Mouse (Mus musculus) large intestine, adult 2 months (tissue): Measurements from ENCODE around the gene Gsdma2. TPM values are rescaled to one million over a fixed set of nuclear protein-coding genes. Genes with fewer than 3 reads are reported as not detected.
"Not testable (repeated sequence)": the region's sequence is repeated elsewhere in the genome, so short reads cannot be mapped to it uniquely, and the experiment has no call there.

Experiments used
- DNase-seq: peaks from one replicate; pipeline ENCODE4 v3.0.0-alpha.2; 2012; ENCODE audit warnings: low read depth, low spot score
- WGBS: fragments of 180-500 bp; shearing (Covaris S2); methylation state at CpG from one replicate; pipeline ENCODE4 v1.1.7; 2018; 5-methylcytosine and 5-hydroxymethylcytosine counted together
- polyA plus RNA-seq: library from polyadenylated mRNA; depleted of rRNA; stranded (reverse); fragments of >200 nt; gene quantifications from 2 replicates; pipeline ENCODE4 v1.2.3, GENCODE M21; 2012; rRNA removed

The Gsdma2 gene
- polyA plus RNA-seq = 0.89 and 1.8 TPM in 2 replicates

GRCm38 (mm10) chr11:98646459-98646858 lies at the start of gene Gsdma2:
Gene Gsdma2, plus strand, starts transcription at chr11:98646759.
- no peak for DNase-seq
- 28% methylated on average over 2 of the region's 2 CpGs for WGBS

- 24% methylated on average over 6 of the region's 6 CpGs for WGBS
- DNase-seq = no peak
Measured at GRCm38 (mm10) chr11:98597363-98597762, 49.2 kb upstream of the Gsdma2 start.

GRCm38 (mm10) chr11:98597991-98598390 lies 48.6 kb upstream of the Gsdma2 start, which contains the start of gene Lrrc3c:
Gene Lrrc3c, plus strand, starts transcription at chr11:98598291.
- DNase-seq = no peak
- WGBS = 72% methylated on average over 8 of the region's 8 CpGs

GRCm38 (mm10) chr11:98598851-98599290 lies 47.7 kb upstream of the Gsdma2 start:
- 41% methylated on average over 18 of the region's 18 CpGs for WGBS
- DNase-seq = no peak

GRCm38 (mm10) chr11:98599291-98599690 lies 47.3 kb upstream of the Gsdma2 start:
- no peak for DNase-seq
- 28% methylated on average over 18 of the region's 18 CpGs for WGBS

- 4% methylated on average over 20 of the region's 20 CpGs for whole genome bisulfite sequencing
- no peak for DNase-seq
Measured at GRCm38 (mm10) chr11:98602090-98602690, 44.4 kb upstream of the Gsdma2 start.

GRCm38 (mm10) chr11:98603953-98604352 lies 42.6 kb upstream of the Gsdma2 start:
- 68% methylated on average over 2 of the region's 2 CpGs for WGBS
- DNase-seq = no peak

- 63% methylated on average over 6 of the region's 6 CpGs for WGBS
- DNase-seq = not testable (repeated sequence)
Measured at GRCm38 (mm10) chr11:98604911-98605310, 41.6 kb upstream of the Gsdma2 start.

- DNase-seq = no peak
Measured at GRCm38 (mm10) chr11:98606763-98607162, 39.8 kb upstream of the Gsdma2 start.

GRCm38 (mm10) chr11:98620791-98621190 lies 25.8 kb upstream of the Gsdma2 start:
- WGBS = 93% methylated on average over 13 of the region's 13 CpGs
- no peak for DNase-seq

More at GRCm38 (mm10) chr11:98606763-98607162, 39.8 kb upstream of the Gsdma2 start:
- WGBS = 9% methylated on average over 3 of the region's 3 CpGs

- not testable (repeated sequence) for DNase-seq
- 78% methylated on average over 6 of the region's 6 CpGs for WGBS
Measured at GRCm38 (mm10) chr11:98623981-98624380, 22.6 kb upstream of the Gsdma2 start.

- DNase-seq = not testable (repeated sequence)
- WGBS = 93% methylated on average over 2 of the region's 2 CpGs
Measured at GRCm38 (mm10) chr11:98624381-98624780, 22.2 kb upstream of the Gsdma2 start.

GRCm38 (mm10) chr11:98625611-98626410 lies 20.7 kb upstream of the Gsdma2 start, which contains the start of the genes Gm12355 and Gsdma3:
Gene Gm12355, minus strand, starts transcription at chr11:98625661.
Gene Gsdma3, plus strand, starts transcription at chr11:98626360.
- DNase-seq = no peak
- WGBS = 89% methylated on average over 10 of the region's 10 CpGs

GRCm38 (mm10) chr11:98628706-98629105 lies 17.9 kb upstream of the Gsdma2 start:
- 93% methylated on average over 3 of the region's 3 CpGs for WGBS
- DNase-seq = no peak

- DNase-seq = no peak
- WGBS = 76% methylated on average over 5 of the region's 5 CpGs
Measured at GRCm38 (mm10) chr11:98630646-98631045, 15.9 kb upstream of the Gsdma2 start.

- not testable (repeated sequence) for DNase-seq
- 30% methylated on average over 10 of the region's 10 CpGs for WGBS
Measured at GRCm38 (mm10) chr11:98635312-98635970, 11.1 kb upstream of the Gsdma2 start.

GRCm38 (mm10) chr11:98637501-98637900 lies 9.1 kb upstream of the Gsdma2 start:
- WGBS = 70% methylated on average over 1 of the region's 1 CpGs
- no peak for DNase-seq

GRCm38 (mm10) chr11:98640091-98640490 lies 6.5 kb upstream of the Gsdma2 start:
- WGBS = 41% methylated on average over 5 of the region's 5 CpGs

GRCm38 (mm10) chr11:98644757-98645156 lies 1.8 kb upstream of the Gsdma2 start:
- DNase-seq = no peak
- 35% methylated on average over 3 of the region's 3 CpGs for WGBS

More at GRCm38 (mm10) chr11:98640091-98640490, 6.5 kb upstream of the Gsdma2 start:
- no peak for DNase-seq

- no peak for DNase-seq
- 25% methylated on average over 2 of the region's 2 CpGs for WGBS
Measured at GRCm38 (mm10) chr11:98645946-98646345, 613 bp upstream of the Gsdma2 start.
